Mouse (Mus musculus): ENCODE results near the gene Myzap.
A peak's percentile ranks its signal among the peaks of the same experiment; 100 is the strongest.
"Not testable (repeated sequence)": the region's sequence is repeated elsewhere in the genome, so short reads cannot be mapped to it uniquely, and the experiment has no call there.

Myzap gene

DNA sequence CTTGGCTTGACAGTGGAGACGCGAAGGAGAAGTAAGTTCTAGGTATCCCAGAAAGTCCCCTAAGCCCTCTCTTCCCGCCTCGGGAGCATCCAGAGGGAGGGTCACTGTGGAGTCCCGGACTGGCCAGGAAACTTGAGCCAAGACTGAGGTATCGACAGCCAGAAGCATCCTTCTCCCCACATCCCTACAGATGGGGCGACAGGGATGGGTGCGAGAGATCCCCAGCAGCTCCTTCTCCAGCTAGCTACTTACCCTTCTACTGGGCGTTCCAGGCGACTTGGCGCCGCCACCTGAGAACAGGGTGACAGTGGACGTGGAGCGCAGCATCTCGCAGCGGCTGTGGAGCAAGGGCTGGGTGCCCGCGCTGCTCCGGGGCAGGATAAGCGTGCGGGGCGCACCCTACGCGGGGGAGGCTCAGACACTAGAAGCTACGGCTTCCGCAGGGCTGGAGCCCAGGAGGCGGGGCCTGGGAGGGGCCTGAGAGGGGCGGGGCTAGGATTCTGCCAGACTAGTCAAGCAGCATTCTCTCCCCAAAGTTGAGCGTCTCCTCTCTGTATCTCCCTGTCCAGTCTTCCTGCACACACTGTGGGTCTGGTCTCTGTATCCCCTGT, at the start of gene Myzap:
Gene Myzap, minus strand, starts transcription at position 423 of the 611 bp plus-strand sequence.
- peak; percentile 49 for DNase-seq (ENCODE audit: low read depth, low spot score)

DNA sequence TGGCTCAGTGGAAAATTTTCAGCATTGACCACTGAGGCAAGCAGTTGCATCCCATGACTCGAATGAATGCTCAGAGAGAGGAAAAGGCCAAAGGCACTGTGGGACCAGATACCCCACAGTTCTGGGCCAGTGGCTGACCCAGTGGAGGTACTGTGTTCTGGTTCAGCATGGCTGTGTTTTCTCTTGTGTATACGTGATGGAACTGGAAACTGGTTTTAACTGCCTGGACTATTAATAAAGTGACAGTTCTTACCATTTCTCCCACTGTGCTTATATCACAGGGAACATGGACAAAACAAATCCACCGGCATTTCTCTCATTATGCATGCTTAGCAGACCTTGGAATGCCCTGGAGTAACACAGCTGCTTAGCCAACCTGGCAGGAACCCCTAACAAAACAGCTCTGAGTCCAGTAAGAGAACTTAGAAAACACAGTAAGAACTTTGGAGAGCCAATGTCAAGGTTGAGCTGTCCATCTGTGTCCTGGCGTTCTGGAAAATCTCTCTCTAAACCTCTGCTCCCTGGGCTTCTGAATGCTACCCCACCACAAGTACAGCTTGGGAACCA, 48.3 kb upstream of the Myzap start:
- no peak for DNase-seq (ENCODE audit: low read depth, low spot score)

DNA sequence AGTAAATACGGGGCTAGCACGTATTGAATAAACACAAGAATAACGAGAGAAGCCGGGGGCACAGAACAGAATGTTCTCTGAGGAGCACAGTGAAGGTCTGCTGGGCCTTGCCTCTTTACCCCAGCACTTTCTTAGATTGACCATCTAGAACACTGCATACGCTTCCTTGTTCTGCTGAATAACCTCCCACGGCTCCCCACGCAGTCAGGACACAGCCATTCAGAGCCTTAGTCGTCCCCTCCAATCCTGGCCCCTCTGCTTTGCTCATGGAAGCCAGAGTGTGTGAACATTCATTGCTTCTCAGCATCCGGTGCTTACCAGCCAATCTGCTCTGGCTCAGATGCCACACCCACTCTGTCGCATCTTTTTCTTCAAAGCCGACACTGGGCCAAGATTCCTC, 46.0 kb upstream of the Myzap start:
- no peak for DNase-seq (ENCODE audit: low read depth, low spot score)

DNA sequence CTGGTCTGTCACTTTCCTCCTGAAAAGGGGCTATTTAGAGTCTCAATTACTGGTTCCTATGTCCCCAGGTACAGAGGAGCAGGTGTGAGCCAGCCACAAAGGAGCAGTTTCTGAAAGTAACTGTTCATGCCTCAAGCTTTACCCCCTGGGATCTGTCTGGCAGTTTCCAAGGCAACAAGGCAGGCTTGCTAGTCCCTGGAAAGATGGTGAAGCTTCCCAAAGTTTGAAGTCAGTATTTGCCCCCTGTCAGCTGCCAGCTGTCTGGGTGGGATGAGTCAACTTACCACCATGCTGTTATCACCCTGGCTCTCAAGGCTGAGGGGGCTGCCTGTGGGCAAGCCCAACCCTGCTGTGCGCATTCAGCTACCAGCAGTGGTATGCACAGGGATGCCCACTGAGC, 44.7 kb upstream of the Myzap start:
- no peak for DNase-seq (ENCODE audit: low read depth, low spot score)

DNA sequence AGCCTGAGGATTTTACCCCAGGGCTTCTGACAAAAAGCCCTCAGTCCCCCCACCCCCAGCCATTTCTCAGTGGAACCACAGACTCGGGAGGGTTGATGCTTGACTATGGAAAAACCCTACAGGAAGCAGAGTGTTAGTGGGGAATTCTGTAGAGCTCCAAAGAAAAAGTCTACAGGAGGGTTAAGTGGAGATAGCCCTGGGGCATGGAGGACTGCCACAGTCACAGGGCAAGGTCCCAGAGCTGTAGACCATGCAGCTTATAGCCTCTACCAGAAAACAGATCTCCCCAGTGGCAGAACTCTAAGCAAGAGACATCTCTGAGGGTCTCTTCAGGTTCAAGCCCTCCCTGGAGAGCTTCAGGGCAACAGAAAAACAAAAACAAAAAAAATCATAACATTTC, 43.5 kb upstream of the Myzap start:
- no peak for DNase-seq (ENCODE audit: low read depth, low spot score)

GRCm38 (mm10) chr9:71634916-71635315, 42.8 kb upstream of the Myzap start:
- DNase-seq (ENCODE audit: low read depth, low spot score) = no peak

DNA sequence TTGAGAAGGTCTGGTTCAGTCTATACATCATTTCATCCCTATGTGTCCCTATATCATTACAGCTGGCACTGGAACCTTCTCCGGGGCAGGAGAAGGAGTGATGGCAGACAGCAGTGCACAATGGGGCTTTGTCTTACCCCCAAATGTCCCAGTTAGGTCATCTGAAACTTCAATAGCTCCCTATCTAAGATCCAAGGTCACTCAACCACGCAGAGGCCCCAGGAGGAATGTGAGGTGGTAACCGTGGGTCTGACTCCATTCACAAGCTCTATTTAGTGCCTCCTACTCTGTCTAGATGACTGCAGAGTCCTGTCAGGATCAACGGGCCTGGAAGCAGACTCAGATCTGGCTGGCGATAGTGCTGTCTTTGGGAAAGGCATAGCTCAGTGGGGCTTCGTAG, 36.8 kb upstream of the Myzap start:
- no peak for DNase-seq (ENCODE audit: low read depth, low spot score)

DNA sequence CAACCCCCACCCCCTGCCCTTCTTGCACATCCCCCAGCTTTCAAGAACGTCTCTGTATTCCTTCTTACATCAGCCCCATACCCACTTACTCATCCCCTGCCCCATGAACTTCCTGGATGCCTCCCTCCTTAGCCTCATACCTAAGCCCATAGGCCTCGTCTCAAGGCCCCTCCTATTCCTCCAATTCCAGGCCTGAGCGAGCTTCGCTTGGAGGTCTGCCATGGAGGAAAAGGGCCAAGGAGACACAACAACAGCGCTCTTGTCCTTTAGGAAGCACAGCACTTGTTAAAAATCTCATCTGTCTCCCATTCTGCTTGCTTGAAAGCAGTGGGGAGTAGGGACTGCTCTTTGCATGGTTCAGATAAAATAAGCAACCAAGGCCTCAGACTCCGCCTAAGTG, 36.1 kb upstream of the Myzap start:
- DNase-seq (ENCODE audit: low read depth, low spot score) = no peak

- DNase-seq (ENCODE audit: low read depth, low spot score) = no peak
These were observed 33.8 kb upstream of the Myzap start for GRCm38 (mm10) chr9:71625961-71626360.

DNA sequence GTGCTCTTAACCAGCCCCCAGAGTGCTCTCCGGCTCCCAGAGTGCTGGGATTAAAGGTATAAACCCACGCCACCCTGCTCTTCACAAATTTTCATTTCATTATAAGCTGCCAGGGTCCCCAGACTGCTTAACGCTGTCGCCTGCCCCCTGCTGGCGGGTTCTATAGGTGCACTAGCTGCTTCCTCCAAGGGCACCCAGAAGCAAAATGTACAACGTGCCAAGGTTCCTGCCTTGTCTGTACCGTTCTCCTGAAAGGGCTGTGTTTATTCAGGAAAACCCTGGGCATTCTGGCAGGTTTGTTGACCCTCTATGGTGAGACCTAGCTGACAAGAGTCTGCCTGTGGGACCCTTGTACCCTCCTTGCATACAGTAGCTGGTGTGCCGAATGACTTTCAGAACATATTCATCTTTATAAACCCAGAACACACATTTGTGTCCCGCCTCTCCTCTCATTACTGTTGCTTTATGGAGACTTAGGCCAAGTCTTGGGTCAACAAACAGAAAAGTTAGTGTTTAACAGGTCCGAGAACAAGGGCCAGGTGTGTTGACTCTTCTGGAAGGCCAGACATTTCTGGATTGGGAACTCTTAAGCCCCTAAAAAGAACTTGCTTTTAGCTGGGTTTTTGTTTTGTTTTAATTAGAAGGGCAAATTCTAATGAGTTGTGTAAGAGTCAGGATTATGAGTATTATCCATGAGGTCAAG, 32.8 kb upstream of the Myzap start:
- DNase-seq (ENCODE audit: low read depth, low spot score) = no peak

- no peak for DNase-seq (ENCODE audit: low read depth, low spot score)
These were observed 31.9 kb upstream of the Myzap start for GRCm38 (mm10) chr9:71623871-71624569.

- no peak for DNase-seq (ENCODE audit: low read depth, low spot score)
These were observed 30.4 kb upstream of the Myzap start for GRCm38 (mm10) chr9:71622593-71622992.

GRCm38 (mm10) chr9:71621968-71622367, 29.8 kb upstream of the Myzap start:
- no peak for DNase-seq (ENCODE audit: low read depth, low spot score)

DNA sequence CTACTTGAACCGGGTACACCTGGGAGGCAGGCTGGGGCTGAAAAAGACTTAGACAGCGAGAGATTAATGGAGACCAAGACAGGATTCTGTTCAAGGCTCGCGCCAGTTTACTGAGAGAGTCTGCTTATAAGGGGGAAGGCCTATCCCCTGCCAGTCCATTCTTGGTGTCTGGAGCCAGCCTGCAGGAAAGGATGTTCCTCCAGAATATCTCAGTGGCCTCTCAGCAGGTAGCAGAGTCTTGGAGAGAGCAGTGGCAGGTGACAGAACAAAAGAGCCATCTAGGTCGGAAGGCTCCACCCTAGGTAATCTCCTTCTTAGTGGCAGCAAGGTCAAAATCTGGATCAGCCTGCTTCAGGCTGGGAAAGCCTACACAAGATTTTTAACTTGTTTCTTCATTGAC, 28.0 kb upstream of the Myzap start:
- DNase-seq (ENCODE audit: low read depth, low spot score) = not testable (repeated sequence)

DNA sequence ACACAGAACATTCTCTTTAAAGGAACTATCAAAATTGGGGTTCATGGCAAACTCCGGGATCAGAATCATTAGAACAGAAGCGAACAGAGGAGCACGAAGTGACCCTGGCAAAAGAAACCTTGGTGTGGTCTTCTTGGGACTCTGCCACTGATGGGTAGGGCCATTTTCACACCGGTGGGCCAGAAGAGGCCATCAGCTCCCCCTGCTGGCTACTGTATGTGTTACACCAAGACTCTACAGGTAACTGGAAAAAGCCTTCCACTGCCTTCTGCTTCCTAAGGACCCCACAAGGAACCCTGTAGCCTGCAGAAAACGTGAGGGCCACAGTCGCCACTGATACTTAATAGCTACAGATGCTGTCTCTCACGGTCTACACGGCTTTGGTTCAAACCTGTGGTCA, 25.2 kb upstream of the Myzap start:
- no peak for DNase-seq (ENCODE audit: low read depth, low spot score)

DNA sequence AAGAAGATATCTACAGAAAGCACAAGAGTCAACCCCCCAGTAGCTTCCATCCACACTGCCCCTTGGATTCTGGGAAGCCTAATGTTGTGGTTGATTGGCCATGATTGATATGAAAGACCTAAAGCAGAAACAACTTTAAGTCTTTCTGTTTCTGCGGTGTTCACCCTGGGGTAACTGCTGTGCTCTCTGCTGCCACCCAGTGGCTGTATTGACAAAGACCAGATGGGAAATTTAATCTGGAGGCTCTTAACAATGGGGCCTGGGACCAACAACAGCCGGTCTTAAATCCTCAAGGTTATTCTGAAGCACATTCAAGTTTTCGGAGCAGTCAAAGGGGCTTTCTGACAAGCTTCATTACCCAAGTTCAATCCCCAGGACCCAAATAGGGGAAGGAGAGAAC, 24.0 kb upstream of the Myzap start:
- peak; percentile 42 for DNase-seq (ENCODE audit: low read depth, low spot score)

- peak; percentile 43 for DNase-seq (ENCODE audit: low read depth, low spot score)
These were observed 22.5 kb upstream of the Myzap start for GRCm38 (mm10) chr9:71614643-71615042.

GRCm38 (mm10) chr9:71612981-71613380, 20.8 kb upstream of the Myzap start:
- DNase-seq (ENCODE audit: low read depth, low spot score) = no peak

DNA sequence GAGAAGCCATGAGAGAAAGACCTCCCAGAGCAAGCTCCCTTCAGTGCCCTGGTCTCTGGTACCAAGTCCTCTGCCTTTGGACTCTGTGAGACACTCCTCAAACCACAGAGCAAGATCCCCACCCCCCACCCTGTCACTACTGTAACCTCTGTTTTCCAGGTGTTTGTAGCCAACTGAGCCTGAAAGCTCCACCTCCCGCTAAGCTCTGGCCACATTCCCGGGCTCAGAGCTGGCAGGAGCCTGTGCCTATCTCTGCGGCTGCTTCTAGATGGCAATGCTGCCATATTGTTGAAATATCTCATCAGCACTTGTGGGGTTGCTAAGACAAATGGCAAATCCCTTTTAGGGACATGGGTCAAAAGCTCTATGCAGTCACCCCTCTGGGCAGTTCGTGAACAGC, 19.7 kb upstream of the Myzap start:
- DNase-seq (ENCODE audit: low read depth, low spot score) = no peak

DNA sequence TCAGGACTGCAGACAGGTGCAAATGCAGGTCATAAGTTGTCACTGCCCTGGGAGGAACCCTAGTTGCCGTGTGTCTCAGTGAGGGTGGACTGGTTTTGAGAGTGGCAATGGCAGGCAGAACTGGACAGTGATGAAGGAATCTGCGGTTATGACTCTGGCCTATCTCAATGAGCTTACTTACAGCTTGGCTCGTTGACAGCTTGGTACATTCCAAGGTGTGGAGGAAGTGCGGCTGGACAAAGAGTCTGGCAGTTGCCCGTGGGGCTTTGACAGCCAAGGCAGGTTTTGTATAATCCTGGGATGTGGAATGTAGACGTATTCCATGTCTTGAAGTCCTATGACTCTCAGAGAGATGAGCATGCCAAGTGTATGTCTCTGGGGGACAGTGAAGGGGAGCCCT, 16.9 kb upstream of the Myzap start:
- DNase-seq (ENCODE audit: low read depth, low spot score) = no peak

GRCm38 (mm10) chr9:71606296-71607057, 14.3 kb upstream of the Myzap start:
- DNase-seq (ENCODE audit: low read depth, low spot score) = peak; percentile 19

Measured in c-Kit-negative CD71-positive TER-119-positive erythroid progenitor cells, embryonic 14.5 days (primary cell).